Mouse (Mus musculus): ENCODE data around the gene Atl3. TPM values are rescaled to one million over a fixed set of nuclear protein-coding genes. Genes with fewer than 3 reads are reported as not detected.

Gene Atl3
- total RNA-seq, 2 experiments from 2014 or later = 46.9 to 53.0 TPM

DNA sequence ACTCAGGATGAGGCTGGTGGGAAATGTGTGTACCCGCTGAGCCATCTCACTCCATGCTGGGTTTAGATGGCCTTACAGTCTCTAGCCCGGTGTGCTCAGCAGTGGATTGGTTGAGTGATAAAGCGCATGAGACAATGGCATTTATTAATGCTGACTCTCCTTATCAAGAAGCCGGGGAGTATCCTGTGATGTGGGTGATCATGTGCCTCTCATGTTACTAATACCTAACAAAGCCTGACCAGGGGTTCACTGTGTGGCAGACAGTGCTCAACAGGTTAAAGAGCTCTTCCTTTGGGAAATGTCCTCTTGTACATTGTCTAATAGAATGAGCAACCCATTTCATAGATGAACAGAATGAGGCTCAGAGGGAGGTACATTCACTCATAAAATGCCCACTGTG, 61.0 kb downstream of the Atl3 start:
- ATAC-seq (replicated peaks; ENCODE audit: low FRiP score, poor library complexity, severe bottlenecking) = no peak

DNA sequence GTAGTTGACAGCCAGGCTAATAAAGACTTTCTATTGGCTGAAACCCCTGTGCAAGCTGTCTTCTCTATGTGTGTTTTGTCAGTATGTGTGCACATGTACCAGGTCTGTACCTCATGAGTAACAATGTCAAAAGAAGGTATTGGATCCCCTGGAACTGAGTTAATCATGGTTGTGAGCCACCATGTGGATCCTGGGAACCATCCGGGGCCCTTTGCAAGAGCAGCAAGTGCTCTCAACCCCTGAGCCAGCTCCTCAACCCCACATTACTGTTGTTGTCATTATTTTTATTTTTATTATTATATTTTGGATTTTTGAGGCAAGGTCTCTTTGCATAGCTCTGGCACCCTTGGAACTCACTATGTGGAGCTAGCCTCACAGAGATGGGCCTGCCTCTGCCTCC, 62.8 kb downstream of the Atl3 start:
- no peak for ATAC-seq (replicated peaks; ENCODE audit: low FRiP score, poor library complexity, severe bottlenecking)

DNA sequence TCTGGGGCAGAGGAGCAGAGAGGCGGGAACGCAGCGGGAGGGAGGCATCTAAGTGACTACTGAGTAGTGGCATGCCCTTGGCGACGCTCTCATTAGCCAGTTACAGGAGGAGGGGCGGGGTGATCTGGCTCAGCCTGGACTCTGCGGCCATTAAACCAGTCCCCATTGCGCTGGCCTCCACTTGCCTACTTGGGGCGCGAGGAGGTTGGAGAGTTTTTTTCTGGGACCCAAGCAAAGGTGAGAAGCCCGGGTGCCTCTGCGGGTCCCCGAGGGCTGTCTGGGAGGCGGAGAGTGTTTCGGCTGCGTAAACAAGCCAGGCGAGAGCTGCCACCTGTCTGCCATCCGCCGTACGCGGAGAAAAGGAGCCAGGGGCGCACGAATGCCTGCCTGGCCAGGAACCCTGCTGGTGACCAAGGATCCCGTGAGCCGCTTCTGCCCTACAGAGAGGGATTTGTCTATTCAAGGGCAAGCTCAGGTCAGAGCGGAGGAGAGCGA, 63.5 kb downstream of the Atl3 start, which contains the start of gene Pla2g16:
Pla2g16 (plus strand) TSS at position 132 of the 495 bp plus-strand sequence.
- peak; percentile 92 for ATAC-seq (replicated peaks; ENCODE audit: low FRiP score, poor library complexity, severe bottlenecking)

DNA sequence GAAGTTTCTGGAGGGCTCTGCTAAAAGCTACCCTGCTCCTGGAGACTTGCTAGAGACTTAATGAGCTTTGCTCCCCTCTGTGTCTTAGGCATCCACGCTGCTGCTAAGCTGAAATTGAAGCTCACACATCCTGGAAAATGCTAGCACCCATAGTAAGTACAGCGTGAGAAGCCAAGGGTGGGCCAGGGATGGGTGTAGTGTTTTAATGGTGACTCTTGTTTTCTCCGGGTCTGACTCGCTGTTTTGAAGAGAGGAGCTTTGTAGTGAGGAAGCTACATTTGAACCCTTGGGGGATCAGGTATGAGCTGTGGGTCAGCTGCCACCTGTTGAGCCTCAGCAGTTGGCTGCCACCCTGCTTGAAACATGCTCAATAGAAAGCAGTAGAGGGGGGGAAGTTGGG, 64.0 kb downstream of the Atl3 start:
- peak; percentile 41 for ATAC-seq (replicated peaks; ENCODE audit: low FRiP score, poor library complexity, severe bottlenecking)

DNA sequence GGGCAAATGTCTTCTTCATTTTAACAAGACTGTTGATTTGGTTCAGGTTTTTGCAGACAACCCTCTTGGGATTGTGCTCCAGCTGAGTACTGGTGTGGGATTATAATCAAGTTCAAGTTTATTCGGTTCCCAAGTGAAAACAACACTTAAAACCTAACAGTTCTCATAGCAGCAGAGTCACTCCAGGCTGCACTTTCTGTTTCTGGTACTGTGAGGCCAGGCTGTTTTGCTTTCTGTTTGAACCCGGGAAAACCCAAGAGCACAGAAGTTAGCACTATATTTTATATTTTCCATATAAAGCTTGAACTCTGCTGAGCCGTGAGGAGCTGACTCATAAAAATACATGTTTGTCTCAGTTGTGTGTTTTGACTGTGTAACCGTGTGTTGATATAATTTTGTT, 64.8 kb downstream of the Atl3 start:
- no peak for ATAC-seq (replicated peaks; ENCODE audit: low FRiP score, poor library complexity, severe bottlenecking)

DNA sequence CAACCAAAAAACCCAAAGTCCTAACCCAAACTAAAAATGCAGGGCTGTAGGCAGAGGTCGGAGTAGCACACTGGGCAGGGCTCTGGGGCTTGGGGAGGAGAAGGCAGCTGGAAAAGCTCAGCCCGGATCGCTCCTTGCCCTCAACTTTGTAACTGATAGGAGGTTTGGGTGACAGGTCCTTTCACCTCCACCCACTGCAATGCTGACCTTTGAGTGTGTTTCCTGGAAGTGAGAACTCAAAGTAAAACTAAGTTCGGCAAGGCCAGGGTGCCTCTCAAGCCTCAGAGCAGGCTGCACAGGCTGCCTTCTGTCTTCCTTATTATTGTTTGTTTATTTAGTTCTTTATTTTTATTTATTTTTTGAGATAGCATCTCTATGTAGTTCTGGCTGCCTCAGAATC, 66.1 kb downstream of the Atl3 start:
- ATAC-seq (replicated peaks; ENCODE audit: low FRiP score, poor library complexity, severe bottlenecking) = no peak

DNA sequence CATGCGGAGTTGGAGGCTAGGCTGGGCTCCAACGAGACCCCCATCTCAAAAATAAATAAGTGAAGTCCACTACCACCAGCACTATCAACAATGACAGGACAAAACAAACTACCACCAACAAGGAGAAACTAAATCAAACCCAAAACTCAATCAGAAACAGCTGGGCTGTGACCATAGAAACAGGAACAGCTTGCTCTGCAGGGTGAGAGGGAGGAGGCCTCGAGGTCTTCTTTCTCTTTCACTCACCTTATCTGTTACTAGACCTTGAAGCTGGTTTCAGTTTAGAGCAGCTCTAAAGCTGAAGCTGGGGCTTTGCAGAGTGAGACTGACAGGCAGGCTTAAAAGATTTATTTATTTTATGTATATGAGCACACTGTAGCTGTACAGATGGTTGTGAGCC, 67.6 kb downstream of the Atl3 start:
- ATAC-seq (replicated peaks; ENCODE audit: low FRiP score, poor library complexity, severe bottlenecking) = no peak

DNA sequence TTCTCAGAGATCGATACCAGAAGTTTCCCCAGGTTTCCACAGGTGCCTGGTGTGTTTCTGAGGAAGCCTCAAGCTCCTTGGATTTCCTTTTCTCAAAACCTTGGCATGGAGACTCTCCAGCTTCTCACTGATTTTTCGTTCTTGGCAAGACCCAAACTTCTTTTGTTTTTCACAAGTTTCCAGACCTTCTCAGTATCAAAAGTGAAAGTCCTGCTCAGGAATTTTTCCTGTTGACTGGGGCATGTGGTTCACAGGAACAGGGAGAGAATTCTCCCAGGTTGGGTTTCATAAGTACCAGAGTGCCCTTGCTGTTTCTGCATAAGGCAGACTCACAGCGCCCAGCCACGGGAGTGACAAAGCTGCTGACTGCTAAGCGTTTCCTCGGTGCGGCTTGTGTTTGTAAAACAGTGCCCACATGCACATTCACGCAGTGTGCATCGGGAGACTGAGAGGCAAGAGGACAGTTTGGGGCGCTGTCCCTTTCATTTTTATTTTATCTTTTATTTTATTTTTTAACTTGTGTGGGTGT, 68.8 kb downstream of the Atl3 start:
- no peak for ATAC-seq (replicated peaks; ENCODE audit: low FRiP score, poor library complexity, severe bottlenecking)

DNA sequence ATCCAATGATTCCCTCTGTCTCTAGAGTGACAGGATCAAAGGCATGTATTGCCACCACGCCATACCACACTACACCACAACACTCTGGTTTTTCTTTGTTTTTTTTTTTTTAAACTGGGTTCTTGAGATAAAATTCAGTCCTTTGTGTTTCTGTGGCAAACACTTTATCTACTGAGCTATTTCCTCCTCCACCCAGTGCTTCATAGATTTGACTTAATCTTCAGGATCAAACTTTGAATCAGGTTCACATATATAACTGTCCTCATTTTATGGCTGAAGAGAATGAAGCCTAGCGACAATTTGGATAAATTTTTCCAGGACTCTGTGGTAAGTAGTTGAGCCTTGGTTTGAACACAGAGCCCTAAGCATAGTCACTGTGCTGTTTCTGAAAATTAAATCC, 69.8 kb downstream of the Atl3 start:
- no peak for ATAC-seq (replicated peaks; ENCODE audit: low FRiP score, poor library complexity, severe bottlenecking)

DNA sequence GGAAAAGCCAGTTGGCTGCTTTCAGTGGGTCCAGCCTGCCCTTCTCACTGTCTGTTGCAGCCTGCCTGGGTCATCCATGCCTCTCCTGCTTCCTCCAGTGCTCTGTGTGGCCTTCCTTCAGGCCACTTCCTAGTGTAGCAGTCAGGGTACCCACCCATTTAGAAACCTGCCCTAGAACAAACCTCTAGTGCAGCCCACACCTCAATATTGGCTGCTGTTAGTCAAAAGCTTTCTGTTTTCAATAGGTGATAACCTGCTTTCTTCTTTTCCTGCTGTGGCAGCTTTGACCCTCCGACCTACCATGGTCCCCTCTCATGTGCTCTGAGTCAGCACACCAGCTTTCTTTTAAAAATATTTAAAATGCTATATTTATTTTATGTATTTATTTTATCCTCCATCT, 70.6 kb downstream of the Atl3 start:
- ATAC-seq (replicated peaks; ENCODE audit: low FRiP score, poor library complexity, severe bottlenecking) = no peak

DNA sequence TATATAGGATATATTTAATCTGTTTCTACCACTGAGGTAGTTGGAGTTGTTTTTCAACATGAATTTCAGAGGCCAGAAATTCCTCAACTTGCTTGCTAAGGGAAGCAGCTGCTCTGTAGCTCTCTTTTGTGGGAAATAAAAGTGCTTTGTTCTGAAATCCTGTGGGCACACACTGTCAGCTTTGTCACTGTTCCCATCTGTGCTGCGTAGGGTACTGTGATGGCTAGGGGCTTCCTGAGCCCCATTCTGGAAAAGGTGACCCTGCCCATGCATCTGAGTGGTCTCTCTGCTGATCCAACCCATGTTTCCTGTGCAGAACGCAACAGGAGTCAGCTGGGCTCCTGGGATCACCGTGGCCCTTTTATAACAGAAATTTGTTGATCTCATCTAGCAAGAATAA, 73.0 kb downstream of the Atl3 start:
- no peak for ATAC-seq (replicated peaks; ENCODE audit: low FRiP score, poor library complexity, severe bottlenecking)

DNA sequence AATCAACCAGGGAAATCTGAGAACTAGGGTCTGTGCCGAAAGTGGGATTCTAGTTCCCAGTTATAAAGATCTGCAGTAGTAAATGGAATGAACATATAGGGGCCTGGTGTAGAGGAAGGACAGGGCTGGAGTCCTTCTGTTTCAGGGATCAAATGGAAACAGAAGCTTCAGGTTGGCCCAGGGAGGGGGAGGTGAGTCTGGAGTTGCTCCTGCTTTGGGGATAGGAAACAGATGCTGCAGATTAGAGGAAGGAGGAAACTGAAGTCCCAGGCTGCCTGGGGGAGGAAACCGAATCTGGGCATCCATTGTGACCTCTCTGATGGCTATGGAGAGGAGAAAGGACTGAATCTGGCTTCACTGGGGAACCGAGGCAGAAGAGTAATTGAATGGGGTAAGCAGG, 74.5 kb downstream of the Atl3 start:
- ATAC-seq (replicated peaks; ENCODE audit: low FRiP score, poor library complexity, severe bottlenecking) = no peak

DNA sequence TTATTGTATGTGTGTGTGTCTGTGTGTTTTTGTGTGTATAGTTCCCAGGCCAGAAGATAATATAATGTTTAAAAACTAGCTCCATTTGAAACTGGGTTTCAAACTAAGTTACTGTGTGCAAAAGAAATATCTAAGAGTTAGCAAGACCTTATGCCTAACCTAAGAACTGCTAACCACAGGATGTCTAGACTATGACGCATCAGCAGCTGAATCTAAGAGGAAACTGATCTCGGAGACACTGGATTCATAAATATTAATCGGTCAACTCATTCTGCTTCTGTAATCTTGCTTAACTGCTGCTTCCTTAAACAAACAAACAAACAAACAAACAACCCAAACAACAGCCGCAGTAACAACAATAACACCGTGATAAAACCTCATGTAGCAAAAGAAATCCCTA, 75.8 kb downstream of the Atl3 start:
- ATAC-seq (replicated peaks; ENCODE audit: low FRiP score, poor library complexity, severe bottlenecking) = no peak

DNA sequence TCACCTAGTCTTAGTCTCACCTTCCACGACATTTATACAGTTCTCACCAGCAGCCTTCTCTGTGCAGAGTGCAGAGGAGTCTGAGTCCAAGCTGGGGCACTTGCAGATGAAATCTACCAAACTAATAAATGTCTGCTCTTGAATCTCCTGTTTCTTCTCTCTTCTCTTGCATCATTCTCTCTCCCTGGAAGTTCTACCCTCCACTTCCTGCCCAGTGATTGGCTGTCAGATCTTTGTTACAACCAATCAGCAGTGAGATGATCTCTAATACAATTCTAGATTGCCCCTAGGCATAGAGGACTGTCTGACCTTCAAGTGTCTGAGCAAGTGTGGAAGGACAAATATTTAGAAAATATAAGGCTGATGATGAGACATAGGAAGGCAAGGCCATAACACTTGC, 82.3 kb downstream of the Atl3 start:
- no peak for ATAC-seq (replicated peaks; ENCODE audit: low FRiP score, poor library complexity, severe bottlenecking)

DNA sequence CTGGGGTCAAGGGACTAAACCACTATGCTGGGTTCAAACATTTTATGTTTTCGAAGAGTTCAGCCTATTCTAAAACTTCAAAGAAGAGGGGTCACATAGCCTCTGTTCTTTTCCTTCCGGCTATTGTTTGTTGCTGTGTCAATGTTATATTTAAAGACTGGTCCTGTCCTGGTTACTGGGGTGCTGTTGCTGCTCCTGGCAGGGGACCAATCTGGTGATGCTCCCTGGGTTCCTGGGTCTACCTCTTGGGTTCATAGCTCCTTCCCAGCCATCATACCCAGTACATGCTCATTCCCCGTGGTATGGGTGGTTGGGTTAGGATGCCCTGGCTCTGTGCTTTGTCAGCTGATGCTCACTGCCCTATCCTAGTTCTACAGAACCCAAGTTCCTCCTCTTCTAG, 83.9 kb downstream of the Atl3 start:
- ATAC-seq (replicated peaks; ENCODE audit: low FRiP score, poor library complexity, severe bottlenecking) = no peak

DNA sequence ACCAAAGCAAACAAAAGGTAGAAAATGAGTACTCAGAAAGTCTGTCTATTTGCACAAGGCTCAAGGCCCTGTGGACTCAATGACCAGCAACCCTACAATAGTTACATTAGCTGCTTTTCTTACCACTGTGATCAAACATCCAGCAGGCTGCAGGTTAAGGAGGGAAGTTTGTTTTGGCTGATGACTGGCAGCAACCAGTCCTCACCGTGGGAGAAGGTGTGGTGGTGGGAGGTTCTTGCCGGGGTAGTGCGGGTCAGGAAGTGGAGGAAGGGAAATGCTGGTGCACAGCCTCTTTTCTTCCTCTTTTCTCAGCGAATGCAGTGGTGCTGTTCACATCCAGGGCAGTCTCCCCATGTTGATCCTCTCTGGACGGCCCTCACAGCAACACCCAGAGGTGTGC, 87.2 kb downstream of the Atl3 start:
- no peak for ATAC-seq (replicated peaks; ENCODE audit: low FRiP score, poor library complexity, severe bottlenecking)

DNA sequence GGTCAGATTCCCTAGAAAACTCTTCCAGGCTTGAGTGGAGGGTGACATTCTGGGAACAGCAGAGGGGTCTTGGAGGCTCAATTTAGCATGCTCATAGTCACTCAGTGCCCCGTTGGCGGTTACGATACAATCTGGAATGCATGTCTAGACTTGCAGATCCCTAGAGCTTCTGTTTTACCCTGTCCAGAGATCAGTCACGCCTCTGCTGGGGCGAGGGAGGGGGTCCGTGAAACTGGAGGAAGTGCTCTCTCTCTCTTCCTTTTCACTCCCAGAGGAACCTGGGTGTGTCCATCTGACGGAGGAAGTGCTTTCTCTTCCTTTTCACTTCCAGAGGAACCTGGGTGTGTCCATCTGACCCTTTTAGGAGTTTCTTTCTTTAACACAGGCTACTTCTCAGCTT, 89.3 kb downstream of the Atl3 start:
- ATAC-seq (replicated peaks; ENCODE audit: low FRiP score, poor library complexity, severe bottlenecking) = no peak

DNA sequence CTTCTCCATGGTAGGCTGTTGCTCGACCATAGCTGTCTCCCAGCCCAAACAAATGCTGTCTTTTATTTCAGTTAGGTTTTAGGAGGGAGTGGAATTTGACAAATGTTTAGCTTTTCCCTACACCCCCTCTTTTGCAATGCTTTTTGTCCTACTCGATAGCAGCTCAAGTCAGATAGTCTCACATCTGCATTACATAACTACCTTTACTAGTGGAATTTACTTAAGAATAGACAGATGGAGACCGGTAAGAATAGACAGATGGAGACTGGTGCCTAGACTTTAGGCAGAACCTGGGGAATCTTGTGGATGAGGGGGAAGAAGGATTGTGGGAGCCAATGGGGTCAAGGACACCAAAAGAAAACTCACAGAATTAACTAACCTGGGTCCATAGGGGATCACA, 89.8 kb downstream of the Atl3 start:
- no peak for ATAC-seq (replicated peaks; ENCODE audit: low FRiP score, poor library complexity, severe bottlenecking)

DNA sequence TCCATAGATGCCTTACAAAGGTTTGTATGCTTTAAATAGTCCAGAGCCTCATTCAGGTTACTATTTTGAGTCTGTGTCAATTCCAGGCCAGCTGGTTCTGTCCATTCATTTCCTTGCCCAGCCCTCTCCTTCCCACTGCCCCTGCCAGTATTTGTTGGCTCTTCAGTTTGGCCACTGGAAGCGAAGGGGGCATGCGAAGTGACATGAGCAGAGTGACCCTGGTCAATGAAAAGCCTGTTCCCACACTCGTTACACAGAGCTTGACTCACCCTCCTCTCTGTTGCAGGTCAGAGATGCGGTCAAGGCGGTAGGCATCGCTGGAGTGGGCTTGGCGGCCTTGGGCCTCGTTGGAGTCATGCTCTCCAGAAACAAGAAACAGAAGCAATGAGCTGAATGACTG, 91.4 kb downstream of the Atl3 start:
- ATAC-seq (replicated peaks; ENCODE audit: low FRiP score, poor library complexity, severe bottlenecking) = no peak

DNA sequence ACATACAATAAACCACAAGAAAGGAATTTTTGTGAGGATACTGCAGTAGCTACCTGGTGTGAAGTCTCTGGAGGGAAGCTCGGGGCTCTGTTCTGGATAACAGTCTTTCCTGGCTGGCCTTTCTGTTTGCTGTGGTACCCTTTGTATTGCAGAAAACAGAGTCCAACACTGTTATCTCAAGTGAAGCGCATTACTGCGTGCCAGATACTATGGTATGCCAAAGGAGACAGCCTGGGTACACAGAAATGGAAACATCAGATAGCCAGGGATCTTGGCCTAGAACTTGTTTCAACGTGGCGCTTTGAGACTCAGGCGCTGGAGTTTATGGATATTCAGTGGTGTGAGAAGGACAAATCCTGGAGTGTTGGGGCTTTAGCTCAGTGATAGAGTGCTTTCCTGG, 91.9 kb downstream of the Atl3 start:
- no peak for ATAC-seq (replicated peaks; ENCODE audit: low FRiP score, poor library complexity, severe bottlenecking)

Measured in erythroid progenitor cell, adult 5-6 weeks (primary cell).